Mouse (Mus musculus) heart, postnatal 0 days (tissue): Measurements from ENCODE around the gene Enoph1. TPM values are rescaled to one million over a fixed set of nuclear protein-coding genes. Genes with fewer than 3 reads are reported as not detected.

Experiments
- ATAC-seq: fragments of 200-750 bp; cut with Nextera tagmentation; 2 replicates; pipeline ENCODE4 v1.8.0; 2017; ENCODE audit warnings: low read depth, moderate number of reproducible peaks, moderate library complexity; ENCODE audit not compliant: insufficient read depth
- DNase-seq: peaks from one replicate; pipeline ENCODE4 v3.0.0-alpha.2; 2016; ENCODE audit warnings: low spot score
- H3K27ac ChIP-seq: fragments of 300-500 bp; sonication (generic); 2 replicates; pipeline ENCODE4 v1.5.1; 2014; ENCODE audit warnings: low read depth, mild to moderate bottlenecking
- H3K27me3 ChIP-seq: fragments of 300-500 bp; sonication (generic); 2 replicates; pipeline ENCODE4 v1.6.1; 2014; ENCODE audit warnings: low read length, mixed read lengths; ENCODE audit not compliant: control insufficient read depth, insufficient read depth
- H3K36me3 ChIP-seq: fragments of 300-500 bp; sonication (generic); replicated peaks from 2 replicates; pipeline ENCODE4 v1.6.1; 2014; ENCODE audit warnings: low read length, mixed read lengths; ENCODE audit not compliant: control insufficient read depth, insufficient read depth
- H3K4me1 ChIP-seq: fragments of 300-500 bp; sonication (generic); 2 replicates; pipeline ENCODE4 v1.6.1; 2014; ENCODE audit warnings: antibody characterized with exemption; ENCODE audit not compliant: control insufficient read depth, insufficient read depth
- H3K4me2 ChIP-seq: fragments of 300-500 bp; sonication (generic); 2 replicates; pipeline ENCODE4 v1.6.1; 2014; ENCODE audit warnings: low read depth, mild to moderate bottlenecking, low read length, moderate library complexity
- H3K4me3 ChIP-seq: fragments of 300-500 bp; sonication (generic); 2 replicates; pipeline ENCODE4 v1.5.1; 2014; ENCODE audit warnings: low read depth, low read length
- H3K9ac ChIP-seq: fragments of 300-500 bp; sonication (generic); replicated peaks from 2 replicates; pipeline ENCODE4 v1.6.1; 2014; ENCODE audit warnings: low read depth, low read length, mixed read lengths
- H3K9me3 ChIP-seq: fragments of 300-500 bp; sonication (generic); replicated peaks from 2 replicates; pipeline ENCODE4 v1.6.1; 2016; ENCODE audit warnings: low read length; ENCODE audit not compliant: control insufficient read depth
- CTCF ChIP-seq: IDR thresholded peaks from 2 replicates; pipeline ENCODE4 v1.5.1; 2016; ENCODE audit warnings: antibody characterized with exemption, control low read depth, low read depth
- EP300 ChIP-seq: IDR thresholded peaks from 2 replicates; pipeline ENCODE4 v1.6.1; 2016; ENCODE audit warnings: antibody characterized with exemption, low read depth
- WGBS: fragments of 180-500 bp; shearing (Covaris S2); extraction: QIAGEN DNeasy Blood & Tissue Kit; methylation state at CpG from one replicate; pipeline ENCODE4 v1.1.7; 2014; 5-methylcytosine and 5-hydroxymethylcytosine counted together
- polyA plus RNA-seq: library from polyadenylated mRNA; unstranded; fragments of >200 nt; fragmentation: Nextera tagmentation; extraction: Ambion mirVana; gene quantifications from 2 replicates; pipeline ENCODE4 v1.2.1, GENCODE M21; 2015
- total RNA-seq: library from RNA; depleted of rRNA; stranded (reverse); fragments of >200 nt; gene quantifications from 2 replicates; pipeline ENCODE4 v1.2.3, GENCODE M21; 2014; ENCODE audit warnings: low replicate concordance

The Enoph1 gene
- total and polyA plus RNA-seq, 2 experiments from 2014 or later = 6.0 to 15.7 TPM

DNA sequence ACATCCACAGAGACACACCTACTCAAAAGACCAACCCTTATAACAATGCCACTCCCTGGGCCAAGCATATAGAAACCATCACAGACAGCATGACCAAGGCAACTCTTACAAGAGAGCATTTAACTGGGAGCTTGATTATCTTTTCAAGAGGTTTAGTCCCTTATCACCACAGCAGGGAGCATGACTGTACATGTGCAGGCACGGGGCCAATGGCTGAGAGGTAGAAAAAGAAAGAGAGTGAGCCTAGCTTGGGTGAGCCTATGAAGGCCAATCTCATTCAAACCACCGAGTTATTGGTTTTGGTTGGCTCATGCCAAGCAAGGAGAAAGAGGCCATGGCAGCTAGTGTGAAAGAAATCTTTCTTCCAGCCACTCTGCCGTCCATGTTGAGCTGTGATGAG, 34.4 kb upstream of the Enoph1 start:
- TF ChIP-seq EP300 (no peak), CTCF (no peak)
- ATAC-seq = peak; percentile 4; the same call in 1 of the 2 replicates
- no peak overlapping the region for H3K4me2 ChIP-seq
- H3K27me3 ChIP-seq = no peaks in the 10 kb centered on the region
- no peak overlapping the region for H3K4me3 ChIP-seq
- H3K27ac ChIP-seq = no peak overlapping the region
- no peaks in the 10 kb centered on the region for H3K9me3 ChIP-seq
- DNase-seq = no peak
- H3K4me1 ChIP-seq = peaks cover 12% of the 10 kb centered on the region
- no peak overlapping the region for H3K9ac ChIP-seq
- no peaks in the 10 kb centered on the region for H3K36me3 ChIP-seq
- 25% methylated on average over 3 of the region's 3 CpGs for WGBS

- 46% methylated on average over 6 of the region's 6 CpGs for WGBS
- no peaks in the 10 kb centered on the region for H3K27me3 ChIP-seq
- no peaks in the 10 kb centered on the region for H3K9me3 ChIP-seq
- H3K4me2 ChIP-seq = no peak overlapping the region
- H3K36me3 ChIP-seq = no peaks in the 10 kb centered on the region
- DNase-seq (no peak), ATAC-seq (peak; percentile 17)
- peaks cover 12% of the 10 kb centered on the region for H3K4me1 ChIP-seq
- H3K9ac ChIP-seq = no peak overlapping the region
- H3K4me3 ChIP-seq = no peak overlapping the region
- H3K27ac ChIP-seq = peak overlapping the region; percentile 32; the same call in 1 of the 2 replicates
- TF ChIP-seq EP300 (no peak), CTCF (no peak)
Measured at GRCm38 (mm10) chr5:100005896-100006295, 33.9 kb upstream of the Enoph1 start.

DNA sequence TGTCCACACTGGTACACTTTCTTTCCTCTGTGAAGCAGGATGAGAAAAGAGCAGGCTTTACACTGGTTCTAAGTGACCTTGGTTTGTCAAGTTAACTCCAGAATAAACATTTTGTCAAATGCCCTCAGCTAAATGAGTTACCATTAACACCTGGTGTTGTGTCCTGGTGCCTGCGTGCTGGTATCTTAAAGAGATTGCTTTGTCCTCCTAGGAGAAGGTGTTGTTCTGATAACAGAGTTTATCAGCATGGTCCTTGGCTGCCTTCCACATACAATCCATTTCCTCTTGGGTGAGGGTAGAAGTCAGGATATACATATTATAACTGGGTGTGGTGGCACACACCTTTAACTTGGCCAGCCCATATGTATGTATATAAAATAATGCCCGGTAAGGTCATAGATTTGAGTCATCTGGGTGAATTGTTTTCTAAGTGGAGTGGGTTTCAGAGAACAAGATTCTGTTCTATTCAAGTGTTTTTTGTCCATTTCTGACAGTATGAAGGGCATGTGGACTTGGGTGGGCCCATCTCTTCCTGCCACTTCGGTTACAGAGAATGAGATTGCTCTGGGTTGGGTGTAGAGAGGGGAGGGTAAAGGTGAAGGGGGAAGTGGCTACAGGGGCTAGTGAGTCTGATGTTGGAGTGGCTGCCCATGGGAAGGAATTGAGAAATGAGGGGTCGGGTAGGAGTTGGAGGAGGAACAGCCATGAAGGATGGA, 33.3 kb upstream of the Enoph1 start:
- peak overlapping the region; percentile 32; the same call in 1 of the 2 replicates for H3K27ac ChIP-seq
- no peak overlapping the region for H3K9ac ChIP-seq
- H3K4me2 ChIP-seq = no peak overlapping the region
- DNase-seq = no peak
- no peaks in the 10 kb centered on the region for H3K36me3 ChIP-seq
- H3K4me3 ChIP-seq = no peak overlapping the region
- H3K4me1 ChIP-seq = peaks cover 12% of the 10 kb centered on the region
- H3K9me3 ChIP-seq = no peaks in the 10 kb centered on the region
- H3K27me3 ChIP-seq = no peaks in the 10 kb centered on the region
- ATAC-seq = peak; percentile 18; the same call in 1 of the 2 replicates
- TF ChIP-seq CTCF (no peak), EP300 (no peak)
- 58% methylated on average over 4 of the region's 4 CpGs for WGBS

GRCm38 (mm10) chr5:100007040-100007375, 32.8 kb upstream of the Enoph1 start:
- no peak overlapping the region for H3K4me2 ChIP-seq
- H3K9ac ChIP-seq = no peak overlapping the region
- DNase-seq = no peak
- no peaks in the 10 kb centered on the region for H3K9me3 ChIP-seq
- H3K4me3 ChIP-seq = no peak overlapping the region
- TF ChIP-seq EP300 = no peak
- TF ChIP-seq CTCF = no peak
- WGBS = 89% methylated on average over 4 of the region's 4 CpGs
- H3K27ac ChIP-seq = no peak overlapping the region
- H3K27me3 ChIP-seq = no peaks in the 10 kb centered on the region
- peaks cover 14% of the 10 kb centered on the region for H3K4me1 ChIP-seq
- no peak for ATAC-seq
- no peaks in the 10 kb centered on the region for H3K36me3 ChIP-seq

DNA sequence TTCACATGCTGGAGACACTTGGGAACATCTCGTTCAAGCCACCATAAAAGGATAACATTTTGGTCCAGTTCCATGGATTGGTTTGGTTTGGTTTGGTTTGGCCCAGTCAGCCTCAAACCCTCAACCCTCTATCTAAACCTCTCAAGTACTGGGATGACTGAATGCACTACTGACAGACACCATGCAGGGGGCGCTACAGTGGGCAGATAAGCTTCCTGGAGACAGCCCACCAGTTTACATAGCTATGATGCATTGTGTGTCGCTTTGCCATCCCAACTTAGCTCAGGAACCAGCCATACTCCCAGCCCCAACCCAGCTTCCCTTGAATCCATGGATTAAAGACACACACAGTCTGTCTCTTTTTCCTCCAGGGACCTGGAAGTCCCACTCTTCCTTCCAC, 31.3 kb upstream of the Enoph1 start:
- H3K9me3 ChIP-seq = no peaks in the 10 kb centered on the region
- peaks cover 16% of the 10 kb centered on the region for H3K4me1 ChIP-seq
- no peaks in the 10 kb centered on the region for H3K27me3 ChIP-seq
- no peaks in the 10 kb centered on the region for H3K36me3 ChIP-seq
- no peak overlapping the region for H3K4me2 ChIP-seq
- DNase-seq (no peak), ATAC-seq (no peak)
- no peak overlapping the region for H3K27ac ChIP-seq
- TF ChIP-seq CTCF (no peak), EP300 (no peak)
- no peak overlapping the region for H3K9ac ChIP-seq
- WGBS = 60% methylated on average over 3 of the region's 3 CpGs
- H3K4me3 ChIP-seq = no peak overlapping the region

DNA sequence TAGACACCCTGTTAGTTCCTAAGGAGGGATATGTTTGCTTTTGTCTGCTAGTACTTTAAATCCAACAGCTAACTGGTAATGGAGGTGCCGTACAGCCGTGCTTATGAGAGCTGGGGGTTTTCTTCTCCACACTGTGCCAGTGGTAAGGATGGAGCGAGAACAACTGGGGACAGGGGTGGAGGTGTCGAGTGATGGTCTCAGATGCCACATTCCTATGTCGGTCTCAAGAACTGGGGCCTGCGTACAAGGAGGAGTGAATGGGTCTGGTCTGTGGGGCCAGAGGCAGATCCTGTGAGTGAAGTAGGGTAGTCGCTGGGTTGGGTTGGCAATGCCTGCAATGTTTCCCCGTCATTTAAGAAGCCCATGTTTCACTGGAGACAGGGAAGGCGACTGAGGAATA, 27.2 kb upstream of the Enoph1 start:
- Histone ChIP-seq H3K4me1 (0 out of 2 replicates have a peak, but pooled peaks cover 4% of the 10 kb centered on the region), H3K4me3 (no peak overlapping the region), H3K27ac (peak overlapping the region; percentile 71), H3K9me3 (no peaks in the 10 kb centered on the region), H3K9ac (no peak overlapping the region), H3K4me2 (peak overlapping the region; percentile 19; the same call in 1 of the 2 replicates), H3K36me3 (no peaks in the 10 kb centered on the region), H3K27me3 (no peaks in the 10 kb centered on the region)
- 31% methylated on average over 9 of the region's 9 CpGs for WGBS
- peak; percentile 34 for DNase-seq
- ATAC-seq = peak; percentile 86
- TF ChIP-seq EP300 (no peak), CTCF (no peak)
